Mouse (Mus musculus) spleen, adult 2 months (tissue): ENCODE data around the gene Npnt. TPM values are rescaled to one million over a fixed set of nuclear protein-coding genes. Genes with fewer than 3 reads are reported as not detected.

ENCODE experiments used
- DNase-seq, 2 experiments: peaks; one replicate each; pipeline versions ENCODE4 v3.0.0 to v3.0.0-alpha.2; 2012 to 2021; ENCODE audit warnings: low spot score in 2 of 2, low read depth in 1 of 2
- H3K27ac ChIP-seq: fragments of 200-500 bp; 2 replicates; pipeline ENCODE4 v1.5.1; 2012; ENCODE audit warnings: low read length, inconsistent platforms; ENCODE audit not compliant: insufficient read depth
- H3K27me3 ChIP-seq: fragments of 200-500 bp; 2 replicates; pipeline ENCODE4 v1.6.1; 2012; ENCODE audit warnings: mild to moderate bottlenecking, moderate library complexity, low read length, inconsistent platforms; ENCODE audit not compliant: control insufficient read depth, insufficient read depth
- H3K36me3 ChIP-seq: fragments of 200-500 bp; 2 replicates; pipeline ENCODE4 v1.6.1; 2012; ENCODE audit warnings: mild to moderate bottlenecking, low read length, inconsistent platforms; ENCODE audit not compliant: control insufficient read depth, insufficient read depth
- H3K4me1 ChIP-seq: fragments of 200-500 bp; 2 replicates; pipeline ENCODE4 v1.6.1; 2011; ENCODE audit warnings: inconsistent platforms; ENCODE audit not compliant: control insufficient read depth, insufficient read depth, insufficient read length
- H3K4me3 ChIP-seq: fragments of 200-500 bp; 2 replicates; pipeline ENCODE4 v1.5.1; 2011; ENCODE audit warnings: mild to moderate bottlenecking, inconsistent platforms; ENCODE audit not compliant: insufficient read depth, insufficient read length; ENCODE audit errors: extremely low read depth
- CTCF ChIP-seq: fragments of 200-500 bp; IDR thresholded peaks from 2 replicates; pipeline ENCODE4 v1.5.1; 2011; ENCODE audit warnings: mild to moderate bottlenecking, inconsistent platforms; ENCODE audit not compliant: insufficient read depth, insufficient read length, insufficient replicate concordance; ENCODE audit errors: extremely low read depth
- POLR2A ChIP-seq: fragments of 200-500 bp; IDR thresholded peaks from 2 replicates; pipeline ENCODE4 v1.6.1; 2011; ENCODE audit warnings: low read depth, low read length, inconsistent platforms
- WGBS: fragments of 180-500 bp; shearing (Covaris S2); methylation state at CpG from one replicate; pipeline ENCODE4 v1.1.7; 2018; 5-methylcytosine and 5-hydroxymethylcytosine counted together
- polyA plus RNA-seq: library from polyadenylated mRNA; depleted of rRNA; stranded (reverse); fragments of >200 nt; gene quantifications from 2 replicates; pipeline ENCODE4 v1.2.3, GENCODE M21; 2012

Gene Npnt
- polyA plus RNA-seq, 1 experiment, result 42.8 TPM

DNA sequence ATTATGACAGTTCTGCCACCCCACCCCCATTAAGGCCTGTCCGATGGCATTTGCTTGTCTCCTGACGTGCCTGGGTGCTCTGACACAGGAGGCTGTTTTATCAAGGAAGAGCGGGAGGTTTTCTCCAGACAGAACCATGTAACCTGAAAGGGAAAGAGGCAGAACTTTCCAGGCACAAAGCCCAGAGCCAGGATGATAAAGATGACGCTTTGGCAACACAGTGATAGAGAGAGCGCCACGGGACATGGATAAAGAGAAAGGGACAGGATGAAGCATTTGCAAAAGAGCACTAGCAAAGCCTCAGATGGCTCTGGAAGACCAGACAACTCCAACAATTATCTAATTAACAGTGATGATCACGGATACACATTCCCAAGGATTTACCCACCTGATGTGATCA is 56.0 kb downstream of the Npnt start:
- Histone ChIP-seq H3K27ac (no peak overlapping the region), H3K4me3 (no peak overlapping the region), H3K36me3 (no peaks in the 10 kb centered on the region), H3K4me1 (no peaks in the 10 kb centered on the region), H3K27me3 (no peaks in the 10 kb centered on the region)
- no peak for TF ChIP-seq POLR2A
- TF ChIP-seq CTCF, result no peak
- WGBS, result 93% methylated on average over 7 of the region's 7 CpGs
- no peak for DNase-seq

DNA sequence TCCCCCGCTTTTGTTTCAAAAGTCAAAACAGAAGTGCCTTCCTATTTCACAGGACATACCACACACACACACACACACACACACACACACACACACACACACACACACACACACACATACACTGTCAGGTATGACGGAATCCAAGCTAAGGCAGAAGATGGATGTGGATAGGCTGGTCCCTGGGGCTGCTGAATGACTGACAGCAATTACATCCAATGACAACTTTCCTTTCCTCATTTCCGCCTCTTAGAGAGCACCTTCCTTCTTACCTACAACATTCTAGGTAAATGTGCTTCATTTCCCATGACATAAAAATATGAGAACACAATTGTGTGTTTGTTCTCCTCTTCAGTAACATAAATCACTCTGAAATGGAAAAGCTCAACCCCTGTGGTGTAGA is 56.4 kb downstream of the Npnt start:
- DNase-seq, result no peak
- Histone ChIP-seq H3K27me3 (no peaks in the 10 kb centered on the region), H3K36me3 (no peaks in the 10 kb centered on the region), H3K4me1 (no peaks in the 10 kb centered on the region), H3K27ac (no peak overlapping the region), H3K4me3 (no peak overlapping the region)
- no peak for TF ChIP-seq POLR2A
- no peak for TF ChIP-seq CTCF
- 93% methylated on average over 3 of the region's 3 CpGs for WGBS

DNA sequence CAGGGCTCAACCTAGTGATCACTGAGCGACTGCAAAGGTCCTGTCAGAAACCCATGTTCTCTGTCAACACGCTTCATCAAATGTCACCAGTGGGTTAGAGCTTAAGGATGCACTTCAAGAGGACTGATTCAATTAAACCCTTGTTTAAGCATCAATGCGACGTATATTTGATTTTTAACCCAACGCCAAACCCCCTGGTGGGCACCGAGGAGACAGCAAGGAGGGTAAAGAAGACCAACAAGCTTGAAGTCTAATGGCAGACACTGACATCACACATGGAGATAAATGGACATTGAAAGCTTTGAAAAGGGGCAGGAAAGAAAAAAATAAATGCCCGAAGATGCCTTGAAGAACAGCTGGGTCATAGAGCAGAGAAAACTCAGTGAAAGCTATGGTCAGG is 57.0 kb downstream of the Npnt start:
- no peak overlapping the region for H3K27ac ChIP-seq
- H3K27me3 ChIP-seq, result no peaks in the 10 kb centered on the region
- no peaks in the 10 kb centered on the region for H3K4me1 ChIP-seq
- no peak for DNase-seq
- H3K4me3 ChIP-seq, result no peak overlapping the region
- H3K36me3 ChIP-seq, result no peaks in the 10 kb centered on the region
- TF ChIP-seq CTCF (no peak), POLR2A (no peak)
- 87% methylated on average over 7 of the region's 7 CpGs for WGBS

DNA sequence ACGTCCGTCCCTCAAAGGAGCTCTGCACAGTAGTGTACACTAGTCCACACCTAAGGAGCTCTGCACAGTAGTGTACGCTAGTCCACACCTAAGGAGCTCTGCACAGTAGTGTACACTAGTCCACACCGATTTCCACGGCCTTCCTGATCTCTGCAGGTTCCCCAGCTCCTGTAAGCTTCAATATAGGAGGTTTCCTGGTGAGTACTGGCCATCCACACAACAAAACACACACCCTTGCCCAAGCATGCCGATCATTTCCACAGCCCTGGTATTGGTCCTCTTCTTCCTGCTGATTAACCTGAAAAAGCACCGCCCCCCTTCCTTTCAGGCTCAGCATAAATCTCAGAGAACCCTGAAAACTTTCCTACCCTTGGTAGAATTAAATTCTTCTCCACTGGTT is 57.6 kb downstream of the Npnt start:
- no peak for DNase-seq
- Histone ChIP-seq H3K36me3 (no peaks in the 10 kb centered on the region), H3K4me1 (no peaks in the 10 kb centered on the region), H3K27me3 (no peaks in the 10 kb centered on the region), H3K27ac (no peak overlapping the region), H3K4me3 (no peak overlapping the region)
- TF ChIP-seq CTCF, result no peak
- no peak for TF ChIP-seq POLR2A
- WGBS, result 90% methylated on average over 7 of the region's 7 CpGs

DNA sequence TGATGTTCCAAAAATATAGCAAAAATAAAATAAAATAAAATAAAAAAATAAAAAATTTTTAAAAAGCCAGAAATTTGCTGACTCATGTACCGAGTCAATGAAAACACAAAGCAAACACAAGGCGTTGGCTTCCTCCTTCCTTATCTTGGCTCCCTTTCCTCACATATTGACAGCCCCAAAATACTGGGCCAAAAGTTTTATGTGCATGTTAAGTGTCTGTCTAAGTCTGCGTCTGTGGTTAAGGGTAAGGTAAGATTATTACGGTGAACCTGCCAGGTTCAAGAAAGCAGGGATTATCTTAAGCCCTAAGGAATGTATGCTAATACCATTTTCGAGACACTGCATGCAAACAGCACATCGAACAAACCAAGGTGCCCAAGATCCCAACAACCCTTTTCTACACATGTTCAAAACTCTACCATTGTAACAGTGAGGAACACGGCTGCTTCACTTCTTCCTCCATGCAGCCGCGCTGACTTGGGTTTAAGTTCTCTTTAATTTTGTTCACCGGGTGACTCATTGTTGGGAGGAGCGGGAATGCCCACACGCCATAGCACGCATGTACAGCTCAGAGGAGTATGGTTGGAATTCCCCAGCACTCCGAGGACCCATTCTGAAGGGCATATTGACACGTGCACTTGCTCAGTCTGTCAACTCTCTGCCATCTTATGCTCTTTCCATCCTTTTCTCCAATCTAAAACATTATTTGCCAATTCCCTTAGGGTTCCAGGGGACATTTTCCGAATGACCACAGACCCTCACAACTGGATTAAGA is 62.8 kb downstream of the Npnt start:
- WGBS, result 69% methylated on average over 16 of the region's 16 CpGs

DNA sequence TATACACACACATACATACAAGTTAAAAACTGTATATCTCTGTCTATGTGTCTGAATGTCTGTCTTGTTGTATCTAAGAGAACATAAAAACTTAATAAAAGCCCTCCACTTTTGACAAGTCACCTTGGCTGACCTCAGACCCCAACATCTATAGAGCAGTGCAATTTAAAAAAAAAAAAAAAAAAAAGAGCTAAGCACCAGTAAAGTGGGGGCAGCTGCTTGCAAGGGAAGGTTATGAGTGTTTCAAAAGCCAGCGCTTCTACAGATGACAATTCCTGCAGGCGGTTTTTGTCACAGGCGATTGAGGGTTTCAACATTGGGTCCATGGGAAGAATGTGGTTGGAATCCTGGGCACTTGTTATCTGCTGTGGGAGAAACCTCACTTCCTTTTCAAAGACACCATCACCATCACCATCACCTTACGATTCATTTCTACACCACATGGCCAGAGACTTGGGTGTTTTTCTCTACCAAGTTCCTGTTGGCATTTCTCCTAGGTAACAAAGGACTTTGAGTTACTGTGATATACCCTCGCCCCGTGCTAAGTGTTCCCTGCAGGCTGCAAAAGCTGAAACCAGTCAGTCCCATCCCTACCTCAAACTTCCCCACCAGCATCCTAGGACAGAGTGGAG is 63.6 kb downstream of the Npnt start:
- Histone ChIP-seq H3K4me1 (no peaks in the 10 kb centered on the region), H3K27ac (no peak overlapping the region), H3K4me3 (no peak overlapping the region), H3K36me3 (no peaks in the 10 kb centered on the region), H3K27me3 (no peaks in the 10 kb centered on the region)
- no peak for DNase-seq
- WGBS, result 26% methylated on average over 6 of the region's 6 CpGs
- TF ChIP-seq POLR2A (no peak), CTCF (no peak)

More for the DNA sequence above, 62.8 kb downstream of the Npnt start:
- Histone ChIP-seq H3K27me3 (no peaks in the 10 kb centered on the region), H3K4me3 (no peak overlapping the region), H3K4me1 (no peaks in the 10 kb centered on the region), H3K36me3 (no peaks in the 10 kb centered on the region), H3K27ac (no peak overlapping the region)
- TF ChIP-seq POLR2A (no peak), CTCF (no peak)
- DNase-seq, result no peak

DNA sequence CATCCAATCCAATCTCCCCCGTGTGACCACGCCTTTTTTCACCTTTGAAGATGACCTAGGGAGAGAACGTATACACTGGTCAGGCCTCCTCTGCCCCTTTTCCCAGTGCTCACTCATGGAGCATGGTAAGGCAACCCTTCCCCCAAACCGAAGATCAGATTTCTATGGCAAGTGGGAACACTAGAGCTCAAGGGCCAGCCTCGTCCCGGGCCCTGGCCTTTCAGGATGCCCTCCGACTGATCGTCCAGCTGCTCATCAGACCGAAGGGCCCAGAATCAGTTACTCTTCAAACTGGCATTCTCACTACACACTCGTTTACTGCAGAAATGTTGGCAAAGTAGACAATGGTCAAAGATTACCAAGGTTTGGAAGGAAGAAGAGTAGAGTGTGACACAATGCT is 65.6 kb downstream of the Npnt start:
- WGBS, result 95% methylated on average over 10 of the region's 10 CpGs
- Histone ChIP-seq H3K27me3 (no peaks in the 10 kb centered on the region), H3K36me3 (no peaks in the 10 kb centered on the region), H3K4me3 (no peak overlapping the region), H3K4me1 (no peaks in the 10 kb centered on the region), H3K27ac (no peak overlapping the region)
- TF ChIP-seq CTCF (no peak), POLR2A (no peak)
- no peak for DNase-seq
